Comparison of ENCODE assay signal across 8 mouse cellular contexts in genomic region chr13:36578569-36579333, GRCm38 (mm10).
DNase-seq lines count a peak whose midpoint lies in the region.

No protein-coding gene starts in this region.

- peak overlapping the region; percentile 62 for H3K4me3 ChIP-seq in hindbrain, embryonic 10.5 days

- H3K36me3 ChIP-seq in hindbrain, embryonic 10.5 days, result no peaks in the 10 kb centered on the region

- H3K27me3 ChIP-seq in hindbrain, embryonic 10.5 days (ENCODE audit: insufficient read depth, poor library complexity, severe bottlenecking), result peaks cover 19% of the 10 kb centered on the region; the same call in 1 of the 2 replicates

- DNase-seq in NIH3T3 (ENCODE audit: low read depth), result peak; percentile 12
- DNase-seq in cerebellum, adult 9-11 months, result peak; percentile 93
- DNase-seq in frontal cortex, adult 2 months (ENCODE audit: extremely low spot score in 1 of 2, low spot score in 1 of 2), result peak; percentile 82 to 87
- peak; percentile 85 for DNase-seq in hindbrain, embryonic 10.5 days (ENCODE audit: low spot score)
- DNase-seq in layer of hippocampus, adult 9-10 months (ENCODE audit: low spot score), result peak; percentile 48
- peak; percentile 50 for DNase-seq in lung, adult 18-20 months
- DNase-seq in ovary, postnatal 14 days (ENCODE audit: low spot score), result peak; percentile 39
- peak; percentile 78 for DNase-seq in yolk sac, embryonic 10.5 days (ENCODE audit: low spot score)

- H3K4me1 ChIP-seq in hindbrain, embryonic 10.5 days (replicated peaks), result peaks cover 38% of the 10 kb centered on the region

- no peaks in the 10 kb centered on the region for H3K9me3 ChIP-seq in hindbrain, embryonic 10.5 days

- H3K27ac ChIP-seq in hindbrain, embryonic 10.5 days, result peak overlapping the region; percentile 92

- 2% methylated on average over 41 of the region's 41 CpGs for WGBS in hindbrain, embryonic 10.5 days

Comparison
In these comparisons a context has a peak if more than half of its experiments do, and no peak if none do; other contexts are left out.
1. Peak in every context shown above with its lines: DNase-seq, H3K4me3 ChIP-seq and H3K27ac ChIP-seq.
2. DNase-seq: peak in every context shown above with its lines; median percentile 93 in cerebellum, adult 9-11 months; 85 in hindbrain, embryonic 10.5 days; 84 in frontal cortex, adult 2 months; 78 in yolk sac, embryonic 10.5 days; 50 in lung, adult 18-20 months; 48 in layer of hippocampus, adult 9-10 months; 39 in ovary, postnatal 14 days; 12 in NIH3T3.